Mouse (Mus musculus) MEL (cell line): ENCODE measurements around the gene Leng8. TPM values are rescaled to one million over a fixed set of nuclear protein-coding genes. Genes with fewer than 3 reads are reported as not detected.

Experiments
- DNase-seq: peaks from one replicate; pipeline ENCODE4 v3.0.0; 2011; ENCODE audit warnings: low read depth, low spot score
- H3K27ac ChIP-seq: 2 replicates; pipeline ENCODE4 v1.5.1; 2012; ENCODE audit warnings: low read depth, mild to moderate bottlenecking, control low read depth, low read length, moderate library complexity; ENCODE audit not compliant: control insufficient read depth
- H3K27me3 ChIP-seq, 2 experiments: fragments of 150-350 bp in 1 of 2; sonication (generic) in 1 of 2; 2 replicates each; pipeline ENCODE4 v1.6.1; 2012; ENCODE audit warnings: low read length in 2 of 2, mild to moderate bottlenecking in 2 of 2, improper control_type of control experiment in 1 of 2, moderate library complexity in 1 of 2; ENCODE audit not compliant: insufficient read depth in 2 of 2, control insufficient read depth in 1 of 2
- H3K36me3 ChIP-seq, 2 experiments: 2 replicates each; pipeline ENCODE4 v1.6.1; 2012 to 2014; ENCODE audit warnings: low read length in 2 of 2, improper control_type of control experiment in 1 of 2, inconsistent platforms in 1 of 2, mild to moderate bottlenecking in 1 of 2; ENCODE audit not compliant: insufficient read depth in 2 of 2, control insufficient read depth in 1 of 2
- H3K4me1 ChIP-seq, 2 experiments: fragments of 150-350 bp in 1 of 2; sonication (generic) in 1 of 2; 2 replicates each; pipeline ENCODE4 v1.6.1; 2012; ENCODE audit warnings: low read length in 2 of 2, improper control_type of control experiment in 1 of 2, mild to moderate bottlenecking in 1 of 2; ENCODE audit not compliant: insufficient read depth in 2 of 2, control insufficient read depth in 1 of 2
- H3K4me3 ChIP-seq, 2 experiments: fragments of 150-350 bp in 1 of 2; sonication (generic) in 1 of 2; 2 replicates each; pipeline ENCODE4 v1.5.1; 2012; ENCODE audit warnings: low read depth in 2 of 2, low read length in 2 of 2, mild to moderate bottlenecking in 2 of 2, moderate library complexity in 2 of 2, control low read depth in 1 of 2, improper control_type of control experiment in 1 of 2; ENCODE audit not compliant: control insufficient read depth in 1 of 2, insufficient read depth in 1 of 2
- H3K79me2 ChIP-seq: 2 replicates; pipeline ENCODE4 v1.6.1; 2012; ENCODE audit warnings: mild to moderate bottlenecking, low read length, moderate library complexity; ENCODE audit not compliant: control insufficient read depth, poor library complexity, insufficient read depth
- H3K9ac ChIP-seq: 2 replicates; pipeline ENCODE4 v1.6.1; 2012; ENCODE audit warnings: low read depth, mild to moderate bottlenecking, control low read depth, low read length, moderate library complexity; ENCODE audit not compliant: control insufficient read depth, poor library complexity, severe bottlenecking
- H3K9me3 ChIP-seq: fragments of 150-350 bp; sonication (generic); replicated peaks from 2 replicates; pipeline ENCODE4 v1.6.1; 2012; ENCODE audit warnings: mild to moderate bottlenecking, low read length, improper control_type of control experiment, moderate library complexity; ENCODE audit not compliant: insufficient read depth
- BHLHE40 ChIP-seq: IDR thresholded peaks from 2 replicates; pipeline ENCODE4 v1.6.1; 2012; ENCODE audit warnings: low read depth, mild to moderate bottlenecking, inconsistent platforms, low read length, improper control_type of control experiment, borderline replicate concordance
- E2F4 ChIP-seq: IDR thresholded peaks from 2 replicates; pipeline ENCODE4 v1.6.1; 2011; ENCODE audit warnings: low read depth, low read length, improper control_type of control experiment, borderline replicate concordance
- ELF1 ChIP-seq: IDR thresholded peaks from 2 replicates; pipeline ENCODE4 v1.6.1; 2014; ENCODE audit warnings: low read depth, mild to moderate bottlenecking, inconsistent platforms, low read length, improper control_type of control experiment, moderate library complexity
- EP300 ChIP-seq, 2 experiments: IDR thresholded peaks; 2 replicates each; pipeline ENCODE4 v1.6.1; 2011; ENCODE audit warnings: improper control_type of control experiment in 2 of 2, low read length in 2 of 2, low read depth in 1 of 2, mild to moderate bottlenecking in 1 of 2
- HCFC1 ChIP-seq: IDR thresholded peaks from 2 replicates; pipeline ENCODE4 v1.6.1; 2012; ENCODE audit warnings: low read depth, mild to moderate bottlenecking, inconsistent platforms, low read length, improper control_type of control experiment, moderate library complexity
- MAFK ChIP-seq: IDR thresholded peaks from 2 replicates; pipeline ENCODE4 v1.6.1; 2011; ENCODE audit warnings: low read depth, mild to moderate bottlenecking, low read length, improper control_type of control experiment, borderline replicate concordance
- MAX ChIP-seq: IDR thresholded peaks from 2 replicates; pipeline ENCODE4 v1.6.1; 2011; ENCODE audit warnings: low read length, improper control_type of control experiment
- MYC ChIP-seq: IDR thresholded peaks from 2 replicates; pipeline ENCODE4 v1.6.1; 2011; ENCODE audit warnings: low read depth, mild to moderate bottlenecking, low read length, improper control_type of control experiment, moderate library complexity
- NELFE ChIP-seq: IDR thresholded peaks from 2 replicates; pipeline ENCODE4 v1.6.1; 2011; ENCODE audit warnings: low read depth, low read length, improper control_type of control experiment
- NRF1 ChIP-seq: IDR thresholded peaks from 2 replicates; pipeline ENCODE4 v1.6.1; 2014; ENCODE audit warnings: low read depth, mild to moderate bottlenecking, inconsistent platforms, low read length, improper control_type of control experiment, moderate library complexity; ENCODE audit not compliant: poor library complexity, insufficient read depth, severe bottlenecking
- POLR2A ChIP-seq, 2 experiments: IDR thresholded peaks; 2 replicates each; pipeline ENCODE4 v1.6.1; 2011 to 2012; ENCODE audit warnings: low read length in 2 of 2, mild to moderate bottlenecking in 2 of 2, control low read depth in 1 of 2, improper control_type of control experiment in 1 of 2, low read depth in 1 of 2, moderate library complexity in 1 of 2; ENCODE audit not compliant: control insufficient read depth in 1 of 2, insufficient read depth in 1 of 2, poor library complexity in 1 of 2
- SIN3A ChIP-seq: IDR thresholded peaks from 2 replicates; pipeline ENCODE4 v1.6.1; 2012; ENCODE audit warnings: low read length, improper control_type of control experiment, inconsistent platforms
- TAL1 ChIP-seq: IDR thresholded peaks from 2 replicates; pipeline ENCODE4 v1.6.1; 2012; ENCODE audit warnings: mild to moderate bottlenecking, inconsistent platforms, low read length, moderate library complexity, mixed read lengths
- TCF12 ChIP-seq: IDR thresholded peaks from 2 replicates; pipeline ENCODE4 v1.6.1; 2014; ENCODE audit warnings: low read depth, mild to moderate bottlenecking, inconsistent platforms, low read length, improper control_type of control experiment, moderate library complexity
- UBTF ChIP-seq: IDR thresholded peaks from 2 replicates; pipeline ENCODE4 v1.6.1; 2012; ENCODE audit warnings: low read depth, mild to moderate bottlenecking, inconsistent platforms, low read length, improper control_type of control experiment, moderate library complexity, borderline replicate concordance; ENCODE audit not compliant: insufficient read depth
- USF1 ChIP-seq: IDR thresholded peaks from 2 replicates; pipeline ENCODE4 v1.6.1; 2014; ENCODE audit warnings: low read depth, mild to moderate bottlenecking, inconsistent platforms, low read length, improper control_type of control experiment, moderate library complexity
- ZNF384 ChIP-seq: IDR thresholded peaks from 2 replicates; pipeline ENCODE4 v1.6.1; 2012; ENCODE audit warnings: low read depth, mild to moderate bottlenecking, inconsistent platforms, low read length, improper control_type of control experiment
- polyA plus RNA-seq, 2 experiments: library from polyadenylated mRNA; stranded (reverse) in 1 of 2; unstranded in 1 of 2; fragments of >175 nt in 1 of 2; fragments of >200 nt in 1 of 2; gene quantifications; 2 replicates each; pipeline versions ENCODE4 v1.2.1 to v1.2.4; 2012; ENCODE audit warnings: low replicate concordance in 2 of 2, low read depth in 1 of 2; ENCODE audit not compliant: insufficient read length in 2 of 2, insufficient read depth in 1 of 2, missing spikeins in 1 of 2
- total RNA-seq: library from RNA; depleted of rRNA; stranded (reverse); fragments of 300-350 nt; gene quantifications from 2 replicates; pipeline ENCODE4 v1.2.3, GENCODE M21; 2012

Leng8 gene
- total and polyA plus RNA-seq, 3 experiments = 28.2 to 89.9 TPM; not detected in 1

DNA sequence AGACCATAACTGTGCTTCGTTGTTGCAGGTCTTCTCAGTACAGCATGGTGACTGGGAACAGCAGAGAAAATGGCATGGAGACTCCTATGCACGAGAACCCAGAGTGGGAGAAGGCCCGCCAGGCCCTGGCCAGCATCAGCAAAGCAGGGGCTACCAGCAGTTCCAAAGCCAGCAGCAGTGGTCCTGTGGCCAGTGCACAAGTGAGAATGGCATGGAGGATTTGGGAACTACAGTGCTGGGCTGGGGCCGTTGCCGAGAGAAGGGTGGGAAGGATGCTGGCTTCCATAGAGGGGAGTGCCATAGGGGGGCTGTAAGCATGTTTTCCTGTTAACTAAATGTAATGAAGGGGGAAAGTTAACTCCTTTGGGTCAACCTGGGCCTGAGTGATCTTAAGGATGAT lies 2.6 kb downstream of the Leng8 start:
- no peak for TF ChIP-seq MYC
- no peak for TF ChIP-seq HCFC1
- TF ChIP-seq UBTF = no peak
- TF ChIP-seq BHLHE40 = no peak
- no peak for TF ChIP-seq NELFE
- no peak for TF ChIP-seq ZNF384
- TF ChIP-seq TAL1 = no peak
- TF ChIP-seq POLR2A (IDR thresholded peaks at IDR 0.05; ENCODE audit: control insufficient read depth in 1 of 2, insufficient read depth in 1 of 2, low read depth in 1 of 2, low read length in 2 of 2, poor library complexity in 1 of 2) = no peak
- no peak for TF ChIP-seq SIN3A
- no peak for TF ChIP-seq TCF12
- no peak for TF ChIP-seq MAFK
- no peak for TF ChIP-seq ELF1
- no peak for TF ChIP-seq EP300 (IDR thresholded peaks at IDR 0.05; ENCODE audit: low read depth in 1 of 2, low read length in 2 of 2)
- no peak for TF ChIP-seq NRF1
- no peak for DNase-seq
- peaks cover 32% of the 10 kb centered on the region for H3K79me2 ChIP-seq
- H3K9ac ChIP-seq = no peak overlapping the region
- no peak overlapping the region for H3K4me3 ChIP-seq
- no peaks in the 10 kb centered on the region for H3K9me3 ChIP-seq
- H3K4me1 ChIP-seq = peaks cover 0 to 11% of the 10 kb centered on the region in 2 experiments; a peak in 3 of 4 replicates
- H3K27ac ChIP-seq = no peak overlapping the region
- H3K27me3 ChIP-seq = no peaks in the 10 kb centered on the region
- H3K36me3 ChIP-seq = peaks cover 5 to 11% of the 10 kb centered on the region in 2 experiments

DNA sequence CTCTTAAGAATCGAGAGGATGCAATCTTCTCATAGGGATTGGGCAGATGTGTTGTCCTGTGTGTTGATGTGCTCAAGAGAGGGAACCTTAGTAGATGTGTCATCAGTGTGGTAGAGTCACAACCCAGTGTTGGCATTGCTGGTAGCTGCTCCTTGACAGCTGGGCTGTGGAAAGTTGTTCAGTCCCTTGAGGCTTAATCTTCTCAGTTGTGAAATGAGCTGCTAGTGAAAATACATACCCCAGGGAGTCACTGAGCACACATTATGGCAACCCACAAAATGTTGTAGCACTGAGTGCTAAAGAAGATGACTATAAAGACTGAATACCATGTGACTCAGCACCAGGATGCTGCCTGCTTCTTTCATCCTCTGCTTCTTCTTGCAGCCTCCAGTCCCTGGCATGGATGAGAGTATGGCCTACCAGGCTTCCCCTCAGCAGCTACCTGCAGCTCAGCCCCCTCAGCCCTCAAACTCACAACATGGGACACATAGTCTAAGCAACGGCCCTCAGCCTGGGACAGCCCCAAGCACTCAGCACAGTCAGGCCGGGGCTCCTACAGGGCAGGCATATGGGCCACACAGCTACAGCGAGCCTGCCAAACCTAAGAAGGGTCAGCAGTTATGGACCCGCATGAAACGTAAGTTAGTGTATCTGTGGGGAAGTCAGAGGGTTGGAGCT lies 4.9 kb downstream of the Leng8 start:
- H3K36me3 ChIP-seq = peaks cover 5% of the 10 kb centered on the region in 2 experiments
- H3K9ac ChIP-seq = no peak overlapping the region
- peaks cover 24% of the 10 kb centered on the region for H3K79me2 ChIP-seq
- H3K27ac ChIP-seq = no peak overlapping the region
- H3K4me1 ChIP-seq = peaks cover 0 to 8% of the 10 kb centered on the region in 2 experiments; a peak in 2 of 4 replicates
- TF ChIP-seq POLR2A (IDR thresholded peaks at IDR 0.05; ENCODE audit: control insufficient read depth in 1 of 2, insufficient read depth in 1 of 2, low read depth in 1 of 2, low read length in 2 of 2, poor library complexity in 1 of 2) (peak in 1 of 2 experiments; percentile 9; a peak in 1 of 4 replicates), UBTF (no peak), MAX (no peak), USF1 (no peak), E2F4 (no peak)
- H3K27me3 ChIP-seq = no peaks in the 10 kb centered on the region
- no peak for DNase-seq
- no peak overlapping the region for H3K4me3 ChIP-seq
- H3K9me3 ChIP-seq = no peaks in the 10 kb centered on the region
